Mouse (Mus musculus): Measurements from ENCODE around the gene Pcolce2. TPM values are rescaled to one million over a fixed set of nuclear protein-coding genes. Genes with fewer than 3 reads are reported as not detected.

The Pcolce2 gene
- polyA plus RNA-seq, 1 experiment from 2014 or later = 1.7 TPM

GRCm38 (mm10) chr9:95708943-95709342 lies 71.5 kb downstream of the Pcolce2 start:
- no peak overlapping the region for H3K4me3 ChIP-seq (ENCODE audit: low read length)
- ATAC-seq (replicated peaks; ENCODE audit: extremely low read depth, insufficient read depth, low FRiP score) = no peak
- no peaks in the 10 kb centered on the region for H3K27me3 ChIP-seq (ENCODE audit: control insufficient read depth, insufficient read depth, low read length)
- H3K9ac ChIP-seq (ENCODE audit: low read length) = no peak overlapping the region
- no peak overlapping the region for H3K27ac ChIP-seq (ENCODE audit: low read length)
- H3K9me3 ChIP-seq (replicated peaks; ENCODE audit: control insufficient read depth, low read length) = no peaks in the 10 kb centered on the region
- H3K4me2 ChIP-seq (ENCODE audit: low read depth, low read length) = no peak overlapping the region
- no peaks in the 10 kb centered on the region for H3K4me1 ChIP-seq (ENCODE audit: control insufficient read depth, insufficient read depth, low read length)
- H3K36me3 ChIP-seq (ENCODE audit: control insufficient read depth, insufficient read depth) = peaks cover 13% of the 10 kb centered on the region

GRCm38 (mm10) chr9:95712574-95712973 lies 75.2 kb downstream of the Pcolce2 start:
- no peak overlapping the region for H3K27ac ChIP-seq (ENCODE audit: low read length)
- 41% methylated on average over 8 of the region's 8 CpGs for WGBS

DNA sequence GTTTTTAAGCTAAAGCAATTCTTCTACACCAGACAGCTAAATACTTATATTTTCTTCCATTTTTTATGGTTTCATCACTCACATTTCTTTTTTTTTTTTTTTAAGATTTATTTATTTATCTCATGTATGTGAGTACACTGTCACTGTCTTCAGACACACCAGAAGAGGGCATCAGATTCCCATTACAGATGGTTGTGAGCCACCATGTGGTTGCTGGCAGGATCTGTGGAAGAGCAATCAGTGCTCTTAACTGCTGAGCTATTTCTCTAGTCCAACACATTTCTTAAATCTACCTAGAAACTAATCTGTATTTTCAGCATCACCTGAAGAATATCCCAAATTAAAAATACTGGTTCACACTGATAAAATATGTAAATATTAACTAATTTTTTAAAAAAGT lies 98.8 kb downstream of the Pcolce2 start:
- no peaks in the 10 kb centered on the region for H3K4me1 ChIP-seq (ENCODE audit: control insufficient read depth, insufficient read depth, low read length)
- H3K27ac ChIP-seq (ENCODE audit: low read length) = no peak overlapping the region
- H3K4me2 ChIP-seq (ENCODE audit: low read depth, low read length) = no peak overlapping the region
- H3K4me3 ChIP-seq (ENCODE audit: low read length) = no peak overlapping the region
- H3K27me3 ChIP-seq (ENCODE audit: control insufficient read depth, insufficient read depth, low read length) = no peaks in the 10 kb centered on the region
- no peak overlapping the region for H3K9ac ChIP-seq (ENCODE audit: low read length)
- no peaks in the 10 kb centered on the region for H3K9me3 ChIP-seq (replicated peaks; ENCODE audit: control insufficient read depth, low read length)
- no peak for ATAC-seq (replicated peaks; ENCODE audit: extremely low read depth, insufficient read depth, low FRiP score)
- peaks cover 4% of the 10 kb centered on the region; the same call in 1 of the 2 replicates for H3K36me3 ChIP-seq (ENCODE audit: control insufficient read depth, insufficient read depth)

More at GRCm38 (mm10) chr9:95712574-95712973, 75.2 kb downstream of the Pcolce2 start:
- H3K27me3 ChIP-seq (ENCODE audit: control insufficient read depth, insufficient read depth, low read length) = no peaks in the 10 kb centered on the region
- H3K36me3 ChIP-seq (ENCODE audit: control insufficient read depth, insufficient read depth) = peaks cover 13% of the 10 kb centered on the region
- no peak overlapping the region for H3K9ac ChIP-seq (ENCODE audit: low read length)
- no peak overlapping the region for H3K4me2 ChIP-seq (ENCODE audit: low read depth, low read length)
- ATAC-seq (replicated peaks; ENCODE audit: extremely low read depth, insufficient read depth, low FRiP score) = no peak
- no peaks in the 10 kb centered on the region for H3K9me3 ChIP-seq (replicated peaks; ENCODE audit: control insufficient read depth, low read length)
- H3K4me3 ChIP-seq (ENCODE audit: low read length) = no peak overlapping the region
- H3K4me1 ChIP-seq (ENCODE audit: control insufficient read depth, insufficient read depth, low read length) = no peaks in the 10 kb centered on the region

GRCm38 (mm10) chr9:95744845-95745613 lies 107.6 kb downstream of the Pcolce2 start:
- no peaks in the 10 kb centered on the region for H3K36me3 ChIP-seq (ENCODE audit: control insufficient read depth, insufficient read depth)
- no peak overlapping the region for H3K27ac ChIP-seq (ENCODE audit: low read length)
- ATAC-seq (replicated peaks; ENCODE audit: extremely low read depth, insufficient read depth, low FRiP score) = no peak
- H3K27me3 ChIP-seq (ENCODE audit: control insufficient read depth, insufficient read depth, low read length) = peaks cover 4% of the 10 kb centered on the region; the same call in 1 of the 2 replicates
- H3K4me1 ChIP-seq (ENCODE audit: control insufficient read depth, insufficient read depth, low read length) = 0 out of 2 replicates have a peak, but pooled peaks cover 4% of the 10 kb centered on the region
- H3K4me3 ChIP-seq (ENCODE audit: low read length) = no peak overlapping the region
- no peaks in the 10 kb centered on the region for H3K9me3 ChIP-seq (replicated peaks; ENCODE audit: control insufficient read depth, low read length)
- WGBS = 72% methylated on average over 7 of the region's 7 CpGs
- no peak overlapping the region for H3K4me2 ChIP-seq (ENCODE audit: low read depth, low read length)
- no peak overlapping the region for H3K9ac ChIP-seq (ENCODE audit: low read length)

- no peak for ATAC-seq (replicated peaks; ENCODE audit: extremely low read depth, insufficient read depth, low FRiP score)
Observed at GRCm38 (mm10) chr9:95747298-95747697, 109.9 kb downstream of the Pcolce2 start.

More at GRCm38 (mm10) chr9:95747298-95747697, 109.9 kb downstream of the Pcolce2 start:
- no peaks in the 10 kb centered on the region for H3K36me3 ChIP-seq (ENCODE audit: control insufficient read depth, insufficient read depth)
- no peak overlapping the region for H3K9ac ChIP-seq (ENCODE audit: low read length)
- H3K4me3 ChIP-seq (ENCODE audit: low read length) = no peak overlapping the region
- H3K4me1 ChIP-seq (ENCODE audit: control insufficient read depth, insufficient read depth, low read length) = 0 out of 2 replicates have a peak, but pooled peaks cover 7% of the 10 kb centered on the region
- peaks cover 10% of the 10 kb centered on the region; the same call in 1 of the 2 replicates for H3K27me3 ChIP-seq (ENCODE audit: control insufficient read depth, insufficient read depth, low read length)
- no peaks in the 10 kb centered on the region for H3K9me3 ChIP-seq (replicated peaks; ENCODE audit: control insufficient read depth, low read length)
- H3K27ac ChIP-seq (ENCODE audit: low read length) = no peak overlapping the region
- WGBS = 79% methylated on average over 5 of the region's 5 CpGs
- no peak overlapping the region for H3K4me2 ChIP-seq (ENCODE audit: low read depth, low read length)

Other genes with a start within 250 kb of the Pcolce2 start
- 1.3 and 2.0 TPM in 2 replicates for gene Chst2, start 230.9 kb upstream of the Pcolce2 start, polyA plus RNA-seq (2015; fragmentation: Nextera tagmentation; extraction: Ambion mirVana)
- gene U2surp, start 125.6 kb upstream of the Pcolce2 start, polyA plus RNA-seq (2015; fragmentation: Nextera tagmentation; extraction: Ambion mirVana) = 66.2 and 71.1 TPM in 2 replicates
- 0.47 and 0.58 TPM in 2 replicates for gene Paqr9, start 77.9 kb upstream of the Pcolce2 start, polyA plus RNA-seq (2015; fragmentation: Nextera tagmentation; extraction: Ambion mirVana)
- 2.0 and 2.7 TPM in 2 replicates for gene Trpc1, start 112.8 kb downstream of the Pcolce2 start, polyA plus RNA-seq (2015; fragmentation: Nextera tagmentation; extraction: Ambion mirVana)
- gene Pls1, start 207.7 kb downstream of the Pcolce2 start, polyA plus RNA-seq (2015; fragmentation: Nextera tagmentation; extraction: Ambion mirVana) = 2.8 and 4.0 TPM in 2 replicates
- 7.7 and 9.7 TPM in 2 replicates for gene Atr, start 220.0 kb downstream of the Pcolce2 start, polyA plus RNA-seq (2015; fragmentation: Nextera tagmentation; extraction: Ambion mirVana)

All from heart, embryonic 16.5 days (tissue).